Mouse (Mus musculus) liver, embryonic 15.5 days (tissue): ENCODE data around the gene Plpp4. TPM values are rescaled to one million over a fixed set of nuclear protein-coding genes. Genes with fewer than 3 reads are reported as not detected.

Experiments
- ATAC-seq: fragments of 200-750 bp; cut with Nextera tagmentation; 2 replicates; pipeline ENCODE4 v1.8.0; 2017; ENCODE audit warnings: moderate number of reproducible peaks, mild to moderate bottlenecking, moderate library complexity; ENCODE audit not compliant: insufficient read depth
- H3K27ac ChIP-seq: fragments of 300-500 bp; sonication (generic); replicated peaks from 2 replicates; pipeline ENCODE4 v1.5.1; 2015; ENCODE audit warnings: mild to moderate bottlenecking, inconsistent platforms
- H3K27me3 ChIP-seq: fragments of 300-500 bp; sonication (generic); 2 replicates; pipeline ENCODE4 v1.6.1; 2015; ENCODE audit warnings: mild to moderate bottlenecking, inconsistent platforms
- H3K36me3 ChIP-seq: fragments of 300-500 bp; sonication (generic); replicated peaks from 2 replicates; pipeline ENCODE4 v1.6.1; 2015; ENCODE audit warnings: moderate library complexity, mild to moderate bottlenecking, inconsistent platforms
- H3K4me1 ChIP-seq: fragments of 300-500 bp; sonication (generic); replicated peaks from 2 replicates; pipeline ENCODE4 v1.6.1; 2015; ENCODE audit warnings: inconsistent platforms
- H3K4me2 ChIP-seq: fragments of 300-500 bp; sonication (generic); 2 replicates; pipeline ENCODE4 v1.6.1; 2015; ENCODE audit warnings: moderate library complexity, mild to moderate bottlenecking, inconsistent platforms
- H3K4me3 ChIP-seq: fragments of 300-500 bp; sonication (generic); replicated peaks from 2 replicates; pipeline ENCODE4 v1.5.1; 2015; ENCODE audit warnings: mild to moderate bottlenecking, inconsistent platforms
- H3K9ac ChIP-seq: fragments of 300-500 bp; sonication (generic); 2 replicates; pipeline ENCODE4 v1.6.1; 2015; ENCODE audit warnings: moderate library complexity, mild to moderate bottlenecking, inconsistent platforms
- H3K9me3 ChIP-seq: fragments of 300-500 bp; sonication (generic); replicated peaks from 2 replicates; pipeline ENCODE4 v1.6.1; 2016; ENCODE audit warnings: inconsistent platforms
- WGBS: fragments of 180-500 bp; shearing (Covaris S2); methylation state at CpG from one replicate; pipeline ENCODE4 v1.1.7; 2015; ENCODE audit warnings: mixed read lengths; ENCODE audit not compliant: insufficient replicate concordance; 5-methylcytosine and 5-hydroxymethylcytosine counted together
- polyA plus RNA-seq: library from polyadenylated mRNA; unstranded; fragments of >200 nt; fragmentation: Nextera tagmentation; extraction: Ambion mirVana; gene quantifications from 2 replicates; pipeline ENCODE4 v1.2.1, GENCODE M21; 2015

Gene Plpp4
- polyA plus RNA-seq, 1 experiment from 2014 or later = not detected

DNA sequence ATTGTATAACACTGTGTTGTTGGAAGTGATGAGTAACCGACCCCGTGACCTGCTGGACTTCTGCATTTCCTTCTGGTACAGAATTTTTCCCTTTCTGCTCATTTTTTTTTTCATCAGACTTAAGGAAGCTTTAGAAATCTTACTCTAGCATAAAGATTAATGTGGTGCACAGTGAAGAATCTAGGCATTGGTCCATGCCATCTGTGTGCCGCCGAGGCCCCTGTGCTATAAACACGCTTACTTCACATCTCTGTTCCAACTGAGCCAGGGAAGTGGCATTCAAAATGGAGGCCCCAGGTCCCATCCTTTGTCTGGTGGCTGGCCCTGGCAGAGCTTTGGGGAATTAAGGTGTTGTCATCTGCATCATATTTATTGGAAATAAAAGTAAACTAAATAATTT is 44.8 kb downstream of the Plpp4 start:
- H3K9me3 ChIP-seq = no peaks in the 10 kb centered on the region
- no peaks in the 10 kb centered on the region for H3K27me3 ChIP-seq
- H3K9ac ChIP-seq = no peak overlapping the region
- no peak overlapping the region for H3K4me3 ChIP-seq
- WGBS = 78% methylated on average over 5 of the region's 5 CpGs
- no peaks in the 10 kb centered on the region for H3K4me1 ChIP-seq
- H3K27ac ChIP-seq = no peak overlapping the region
- no peak for ATAC-seq
- no peak overlapping the region for H3K4me2 ChIP-seq
- no peaks in the 10 kb centered on the region for H3K36me3 ChIP-seq

DNA sequence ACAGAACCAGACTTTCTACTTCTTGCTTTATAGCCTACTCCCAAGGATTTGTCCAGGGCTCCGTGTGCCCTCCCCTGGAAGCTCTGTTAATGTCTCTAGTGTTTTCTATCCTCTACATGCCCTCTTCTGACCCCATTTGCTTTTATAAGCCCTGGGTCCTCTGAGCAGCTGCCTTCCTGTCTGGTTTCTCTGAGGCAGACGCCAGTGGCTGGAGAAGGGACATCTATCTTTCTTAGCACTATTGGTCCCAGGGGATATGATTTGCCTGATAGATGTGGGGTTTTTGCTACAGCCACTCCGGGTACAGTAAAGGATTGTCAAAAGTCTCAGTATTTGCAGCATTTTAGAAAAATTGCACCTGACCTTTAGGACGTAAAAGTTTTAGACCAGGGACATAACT is 46.5 kb downstream of the Plpp4 start:
- no peak overlapping the region for H3K4me3 ChIP-seq
- no peaks in the 10 kb centered on the region for H3K27me3 ChIP-seq
- no peak overlapping the region for H3K4me2 ChIP-seq
- no peak overlapping the region for H3K27ac ChIP-seq
- no peaks in the 10 kb centered on the region for H3K36me3 ChIP-seq
- 55% methylated on average over 4 of the region's 4 CpGs for WGBS
- no peaks in the 10 kb centered on the region for H3K9me3 ChIP-seq
- H3K4me1 ChIP-seq = no peaks in the 10 kb centered on the region
- no peak for ATAC-seq
- H3K9ac ChIP-seq = no peak overlapping the region

DNA sequence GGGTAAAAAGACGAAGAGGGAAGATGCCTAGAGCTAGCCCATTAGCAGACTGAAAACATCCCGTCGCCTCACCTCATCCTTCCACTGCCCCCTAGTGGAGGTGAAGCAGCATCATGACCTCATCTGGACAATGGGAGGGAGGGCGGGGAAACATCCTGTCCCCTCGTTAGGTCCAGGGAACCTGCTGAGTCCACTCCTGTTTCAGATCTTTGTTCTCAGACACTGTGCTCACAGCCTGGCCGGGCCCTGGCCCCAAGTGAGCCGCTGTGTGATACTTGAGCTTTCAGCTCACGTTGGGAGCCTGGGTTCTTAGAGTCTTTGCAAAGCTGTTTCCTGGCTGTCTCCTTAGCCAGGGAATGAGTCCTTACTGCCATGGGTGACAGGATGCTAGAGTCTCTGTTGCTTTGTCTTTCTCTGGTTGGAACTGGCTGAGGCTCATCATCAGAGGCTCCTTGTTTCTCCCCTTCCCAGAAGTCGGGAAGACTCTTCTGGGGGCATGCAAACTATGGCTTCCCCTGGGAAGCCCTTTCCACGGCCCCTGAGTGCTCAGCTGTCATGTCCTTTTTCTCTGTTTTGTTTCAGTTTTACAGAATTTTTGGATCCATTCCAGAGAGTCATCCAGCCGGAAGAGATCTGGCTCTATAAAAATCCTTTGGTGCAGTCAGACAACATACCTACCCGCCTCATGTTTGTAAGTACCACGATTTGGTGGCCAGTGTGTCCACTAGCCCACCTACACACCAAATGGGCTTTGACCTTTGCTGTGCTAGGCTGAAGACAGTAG is 50.4 kb downstream of the Plpp4 start:
- WGBS = 26% methylated on average over 13 of the region's 13 CpGs
- Histone ChIP-seq H3K4me2 (no peak overlapping the region), H3K9ac (no peak overlapping the region), H3K4me1 (no peaks in the 10 kb centered on the region), H3K36me3 (no peaks in the 10 kb centered on the region), H3K27ac (no peak overlapping the region), H3K4me3 (no peak overlapping the region), H3K9me3 (no peaks in the 10 kb centered on the region), H3K27me3 (no peaks in the 10 kb centered on the region)
- no peak for ATAC-seq

DNA sequence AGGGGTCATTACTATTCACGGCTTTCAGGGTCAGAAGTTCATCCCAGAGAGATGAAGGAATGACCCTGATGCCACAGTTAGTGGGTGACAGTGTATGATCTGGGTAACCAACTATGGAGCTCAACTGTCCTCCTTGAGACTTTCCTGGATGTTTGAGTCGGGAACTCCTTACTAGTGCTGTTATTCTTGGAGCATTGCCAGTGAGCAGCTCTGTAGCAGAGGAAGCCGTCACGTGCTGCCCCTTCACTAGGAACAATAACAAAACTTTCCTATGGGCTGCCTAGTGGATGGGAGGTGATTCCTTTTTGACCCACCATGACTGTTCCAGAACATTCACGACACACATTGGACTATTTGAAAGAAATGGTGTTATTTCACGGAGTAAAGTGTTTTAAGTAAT is 51.8 kb downstream of the Plpp4 start:
- no peak for ATAC-seq
- no peaks in the 10 kb centered on the region for H3K9me3 ChIP-seq
- H3K9ac ChIP-seq = no peak overlapping the region
- no peaks in the 10 kb centered on the region for H3K27me3 ChIP-seq
- no peak overlapping the region for H3K4me3 ChIP-seq
- H3K27ac ChIP-seq = no peak overlapping the region
- H3K36me3 ChIP-seq = no peaks in the 10 kb centered on the region
- 40% methylated on average over 6 of the region's 6 CpGs for WGBS
- no peak overlapping the region for H3K4me2 ChIP-seq
- no peaks in the 10 kb centered on the region for H3K4me1 ChIP-seq

DNA sequence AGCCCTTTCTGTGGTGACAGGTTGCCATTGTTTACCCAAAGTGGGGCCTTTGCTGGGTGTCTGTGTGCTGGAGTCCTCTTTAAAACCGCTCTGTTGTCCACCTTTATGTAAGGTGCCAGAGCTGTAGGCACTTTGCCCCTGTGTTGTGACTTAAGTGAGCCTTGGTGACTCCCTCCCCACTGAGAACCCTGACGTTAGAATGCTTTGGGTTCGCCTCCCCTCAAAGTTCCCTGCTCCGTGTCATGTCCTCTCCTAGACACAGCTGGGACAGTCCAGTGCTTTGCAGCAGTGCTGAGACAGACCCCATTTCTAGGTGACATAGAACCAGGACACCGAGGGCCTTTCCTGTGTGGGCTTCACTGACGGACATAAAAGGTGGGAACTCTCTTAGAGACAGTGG is 55.7 kb downstream of the Plpp4 start:
- H3K9ac ChIP-seq = no peak overlapping the region
- 46% methylated on average over 6 of the region's 6 CpGs for WGBS
- no peak for ATAC-seq

DNA sequence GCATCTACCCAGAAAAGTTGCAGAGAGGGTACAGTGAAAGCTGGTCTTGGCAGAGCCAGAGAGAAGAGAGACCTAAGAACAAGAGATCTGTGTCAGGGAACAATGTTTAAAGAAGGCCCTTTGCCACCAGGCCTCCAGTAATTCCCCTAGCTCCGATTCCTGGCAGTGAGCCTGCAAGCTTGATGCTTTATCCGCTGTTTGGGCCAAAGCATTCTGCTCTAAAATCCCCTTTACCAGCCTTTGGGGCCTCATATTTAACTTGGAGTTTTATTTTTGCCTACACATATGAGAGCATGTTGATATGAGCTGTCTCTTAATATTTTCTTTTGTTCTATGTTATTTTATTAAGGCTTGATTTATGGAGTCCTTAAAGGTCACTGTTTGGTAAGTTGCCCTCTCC is 57.1 kb downstream of the Plpp4 start:
- H3K27ac ChIP-seq = no peak overlapping the region
- 54% methylated on average over 2 of the region's 2 CpGs for WGBS
- no peaks in the 10 kb centered on the region for H3K36me3 ChIP-seq
- no peaks in the 10 kb centered on the region for H3K4me1 ChIP-seq
- H3K27me3 ChIP-seq = no peaks in the 10 kb centered on the region
- no peak for ATAC-seq
- H3K4me3 ChIP-seq = no peak overlapping the region
- no peaks in the 10 kb centered on the region for H3K9me3 ChIP-seq
- no peak overlapping the region for H3K4me2 ChIP-seq
- H3K9ac ChIP-seq = no peak overlapping the region

More for the DNA sequence above, 55.7 kb downstream of the Plpp4 start:
- Histone ChIP-seq H3K27me3 (no peaks in the 10 kb centered on the region), H3K4me3 (no peak overlapping the region), H3K4me2 (no peak overlapping the region), H3K36me3 (no peaks in the 10 kb centered on the region), H3K9me3 (no peaks in the 10 kb centered on the region), H3K4me1 (no peaks in the 10 kb centered on the region), H3K27ac (no peak overlapping the region)

DNA sequence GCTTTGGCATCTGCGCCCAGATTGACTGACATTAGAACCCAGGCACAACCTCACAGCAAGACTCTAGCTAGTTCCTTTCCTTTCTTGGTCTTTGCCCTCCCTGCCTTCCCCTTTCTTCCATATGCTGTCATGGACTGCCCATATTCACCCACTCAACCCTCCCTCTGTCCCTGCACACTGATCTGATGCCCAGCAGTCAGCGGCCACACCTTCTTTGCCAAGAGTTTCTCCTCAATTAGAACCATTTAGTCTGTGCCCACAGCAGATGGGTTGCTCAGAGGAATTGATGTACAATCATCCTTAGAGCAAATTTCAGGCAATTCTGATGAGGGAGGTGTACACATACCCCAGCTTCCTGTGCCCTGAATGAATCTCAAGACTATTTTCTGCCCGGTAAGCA is 83.3 kb downstream of the Plpp4 start:
- H3K27me3 ChIP-seq = no peaks in the 10 kb centered on the region
- no peak for ATAC-seq
- H3K4me1 ChIP-seq = no peaks in the 10 kb centered on the region
- H3K36me3 ChIP-seq = no peaks in the 10 kb centered on the region
- no peak overlapping the region for H3K27ac ChIP-seq
- no peak overlapping the region for H3K4me3 ChIP-seq
- H3K9me3 ChIP-seq = no peaks in the 10 kb centered on the region
- H3K4me2 ChIP-seq = no peak overlapping the region
- no peak overlapping the region for H3K9ac ChIP-seq
- WGBS = 69% methylated on average over 3 of the region's 3 CpGs

DNA sequence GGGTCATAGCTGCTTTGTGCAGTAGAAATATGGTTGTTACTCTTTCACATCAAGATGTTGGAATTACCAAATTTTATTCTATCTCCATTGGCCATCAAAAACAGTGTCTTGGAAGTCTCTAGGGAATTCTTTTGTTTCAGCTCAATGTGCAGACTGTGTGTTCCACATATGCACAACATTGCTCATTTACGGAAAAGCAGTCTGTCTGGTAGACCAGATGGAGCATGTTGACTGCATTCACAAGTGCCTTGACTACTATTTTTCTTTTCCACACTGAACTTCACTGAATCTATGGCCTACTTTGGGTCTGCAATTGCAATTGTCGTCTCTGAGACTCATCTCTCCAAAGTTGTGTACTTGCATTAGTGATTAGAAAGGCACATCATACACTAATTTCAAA is 98.7 kb downstream of the Plpp4 start:
- 49% methylated on average over 2 of the region's 2 CpGs for WGBS
- Histone ChIP-seq H3K36me3 (no peaks in the 10 kb centered on the region), H3K4me2 (no peak overlapping the region), H3K9me3 (no peaks in the 10 kb centered on the region), H3K27ac (no peak overlapping the region), H3K4me1 (no peaks in the 10 kb centered on the region), H3K9ac (no peak overlapping the region), H3K4me3 (no peak overlapping the region), H3K27me3 (no peaks in the 10 kb centered on the region)
- no peak for ATAC-seq

DNA sequence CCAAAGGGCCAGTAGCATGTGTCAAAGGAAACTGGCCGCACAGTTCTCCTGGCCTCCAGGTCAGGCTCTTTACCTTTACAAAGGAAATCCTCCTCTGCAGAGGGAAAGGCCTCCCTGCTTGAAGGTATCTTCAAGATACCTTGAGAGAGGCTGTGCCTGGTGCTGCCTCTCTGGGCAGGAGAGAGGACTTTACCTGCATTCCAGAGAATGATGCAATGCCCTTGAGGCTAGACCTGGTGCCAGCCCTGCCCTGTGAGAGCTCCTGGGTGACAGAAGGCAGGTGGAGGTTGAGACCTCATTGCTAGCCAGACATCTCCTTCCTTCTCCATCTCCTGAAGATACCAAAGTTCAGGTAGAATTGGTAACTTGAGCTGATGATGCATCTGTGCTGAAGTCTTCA is 118.5 kb downstream of the Plpp4 start:
- H3K27me3 ChIP-seq = no peaks in the 10 kb centered on the region
- no peaks in the 10 kb centered on the region for H3K4me1 ChIP-seq
- H3K4me2 ChIP-seq = no peak overlapping the region
- no peak overlapping the region for H3K27ac ChIP-seq
- WGBS = 69% methylated on average over 1 of the region's 1 CpGs
- no peaks in the 10 kb centered on the region for H3K36me3 ChIP-seq
- H3K9ac ChIP-seq = no peak overlapping the region
- H3K4me3 ChIP-seq = no peak overlapping the region
- H3K9me3 ChIP-seq = no peaks in the 10 kb centered on the region
- no peak for ATAC-seq

DNA sequence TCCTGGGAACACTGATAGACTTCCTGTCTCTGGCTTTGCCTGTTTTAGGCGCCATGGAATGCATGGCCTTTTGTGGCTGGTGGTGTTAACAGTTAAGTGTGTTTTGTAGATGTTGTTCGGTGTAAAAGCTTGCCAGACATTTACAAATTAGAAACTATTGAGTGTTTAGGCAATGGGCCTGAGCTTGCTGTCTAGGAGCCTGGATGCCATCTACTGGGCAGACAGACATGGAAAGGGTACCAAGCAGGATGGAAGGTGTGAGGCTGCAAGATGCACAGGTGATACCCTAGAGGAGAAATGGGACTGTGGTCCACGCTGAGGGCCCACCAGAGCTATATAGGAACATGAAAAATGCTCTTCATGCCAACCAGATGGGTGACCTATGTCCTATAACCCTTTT is 128.3 kb downstream of the Plpp4 start:
- H3K27me3 ChIP-seq = no peaks in the 10 kb centered on the region
- H3K4me1 ChIP-seq = no peaks in the 10 kb centered on the region
- WGBS = 33% methylated on average over 3 of the region's 3 CpGs
- no peak overlapping the region for H3K9ac ChIP-seq
- H3K27ac ChIP-seq = no peak overlapping the region
- no peaks in the 10 kb centered on the region for H3K9me3 ChIP-seq
- no peak for ATAC-seq
- H3K4me2 ChIP-seq = no peak overlapping the region
- no peaks in the 10 kb centered on the region for H3K36me3 ChIP-seq
- no peak overlapping the region for H3K4me3 ChIP-seq

DNA sequence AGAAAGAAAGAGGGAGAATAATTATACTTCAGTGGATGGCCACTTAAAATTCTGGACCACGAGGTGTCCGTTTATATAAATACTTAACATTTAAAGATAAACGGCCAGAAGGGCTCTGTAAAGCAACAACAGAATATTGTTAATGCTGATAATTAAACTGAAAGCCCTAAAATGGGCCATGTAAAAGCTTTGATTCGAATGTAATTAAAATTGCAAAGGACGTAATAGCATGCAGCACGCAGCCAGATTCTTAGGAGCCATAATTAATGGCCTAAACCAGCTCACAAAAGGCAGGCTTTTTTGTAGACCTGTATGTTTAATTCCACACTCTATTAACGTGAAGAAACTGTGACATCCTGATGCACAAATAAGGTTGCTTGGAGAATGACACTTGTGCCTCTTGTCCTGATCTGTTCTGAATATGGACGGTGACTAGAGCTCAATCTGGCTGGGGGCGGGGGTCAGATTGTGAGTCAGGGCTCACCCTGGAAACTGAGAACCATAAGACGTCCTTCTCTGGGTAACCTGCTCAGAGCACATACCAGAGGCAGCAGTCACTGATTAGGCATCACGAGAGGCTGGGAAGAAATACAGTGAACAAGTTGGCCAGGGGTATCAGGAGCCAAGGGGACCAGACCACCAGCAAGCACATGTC is 136.1 kb downstream of the Plpp4 start:
- H3K4me1 ChIP-seq = no peaks in the 10 kb centered on the region
- no peak overlapping the region for H3K4me3 ChIP-seq
- WGBS = 59% methylated on average over 11 of the region's 11 CpGs
- H3K27ac ChIP-seq = no peak overlapping the region
- H3K4me2 ChIP-seq = no peak overlapping the region
- no peaks in the 10 kb centered on the region for H3K9me3 ChIP-seq
- H3K36me3 ChIP-seq = no peaks in the 10 kb centered on the region
- H3K27me3 ChIP-seq = no peaks in the 10 kb centered on the region
- H3K9ac ChIP-seq = no peak overlapping the region
- no peak for ATAC-seq

DNA sequence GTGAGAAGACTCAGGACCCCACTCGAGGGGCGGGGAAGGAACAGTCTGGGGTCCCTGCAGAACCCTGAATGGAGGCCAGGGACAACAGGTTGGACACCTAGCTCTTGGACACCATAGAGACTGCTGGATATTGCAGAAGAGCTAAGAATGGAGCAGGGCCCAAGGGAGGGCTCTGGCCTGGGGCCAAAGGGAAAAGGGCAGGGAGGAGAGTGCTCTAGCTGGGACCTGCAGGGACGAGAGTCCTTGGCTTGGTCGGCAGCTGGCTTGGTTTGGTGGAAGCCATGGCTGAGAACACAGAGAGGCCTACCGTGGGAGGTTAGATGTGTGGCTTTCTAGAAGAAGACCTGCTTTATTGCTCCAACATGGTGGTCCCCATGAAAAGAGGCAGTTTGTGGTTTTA is 139.7 kb downstream of the Plpp4 start:
- Histone ChIP-seq H3K27me3 (no peaks in the 10 kb centered on the region), H3K4me1 (no peaks in the 10 kb centered on the region), H3K9ac (no peak overlapping the region), H3K9me3 (no peaks in the 10 kb centered on the region), H3K4me2 (no peak overlapping the region), H3K27ac (no peak overlapping the region), H3K36me3 (no peaks in the 10 kb centered on the region), H3K4me3 (no peak overlapping the region)
- 54% methylated on average over 5 of the region's 5 CpGs for WGBS
- ATAC-seq = no peak
